Mouse (Mus musculus): ENCODE results near the gene Fam78a. TPM values are rescaled to one million over a fixed set of nuclear protein-coding genes. Genes with fewer than 3 reads are reported as not detected.
"Not testable (repeated sequence)": the region's sequence is repeated elsewhere in the genome, so short reads cannot be mapped to it uniquely, and the experiment has no call there.

Fam78a gene
- polyA plus RNA-seq, 1 experiment from 2014 or later = 1.7 TPM

GRCm38 (mm10) chr2:32046009-32046408 lies 38.6 kb downstream of the Fam78a start:
- Histone ChIP-seq H3K4me1 (ENCODE audit: control insufficient read depth, insufficient read depth, low read length) (0 out of 2 replicates have a peak, but pooled peaks cover 3% of the 10 kb centered on the region), H3K4me2 (replicated peaks; ENCODE audit: low read depth, low read length) (no peak overlapping the region), H3K9me3 (ENCODE audit: control insufficient read depth, low read length) (no peaks in the 10 kb centered on the region), H3K27ac (ENCODE audit: low read depth, low read length) (no peak overlapping the region), H3K4me3 (ENCODE audit: low read length) (no peak overlapping the region), H3K27me3 (ENCODE audit: control insufficient read depth, insufficient read depth, low read length) (no peaks in the 10 kb centered on the region), H3K36me3 (ENCODE audit: control insufficient read depth, insufficient read depth, low read length) (peaks cover 75% of the 10 kb centered on the region), H3K9ac (ENCODE audit: low read depth, low read length) (no peak overlapping the region)
- WGBS = 42% methylated on average over 10 of the region's 10 CpGs
- peak; percentile 48; the same call in 1 of the 2 replicates for ATAC-seq (ENCODE audit: low FRiP score, low TSS enrichment)

- no peak overlapping the region for H3K4me2 ChIP-seq (replicated peaks; ENCODE audit: low read depth, low read length)
- H3K27me3 ChIP-seq (ENCODE audit: control insufficient read depth, insufficient read depth, low read length) = no peaks in the 10 kb centered on the region
- H3K27ac ChIP-seq (ENCODE audit: low read depth, low read length) = no peak overlapping the region
- ATAC-seq (ENCODE audit: low FRiP score, low TSS enrichment) = peak; percentile 74
- H3K36me3 ChIP-seq (ENCODE audit: control insufficient read depth, insufficient read depth, low read length) = peaks cover 75% of the 10 kb centered on the region
- H3K4me1 ChIP-seq (ENCODE audit: control insufficient read depth, insufficient read depth, low read length) = 0 out of 2 replicates have a peak, but pooled peaks cover 3% of the 10 kb centered on the region
- H3K9ac ChIP-seq (ENCODE audit: low read depth, low read length) = no peak overlapping the region
- H3K4me3 ChIP-seq (ENCODE audit: low read length) = no peak overlapping the region
- 50% methylated on average over 6 of the region's 6 CpGs for WGBS
- H3K9me3 ChIP-seq (ENCODE audit: control insufficient read depth, low read length) = no peaks in the 10 kb centered on the region
Observed at GRCm38 (mm10) chr2:32045375-32045774, 39.3 kb downstream of the Fam78a start.

- 73% methylated on average over 5 of the region's 5 CpGs for WGBS
Observed at GRCm38 (mm10) chr2:32043836-32044235, 40.8 kb downstream of the Fam78a start.

GRCm38 (mm10) chr2:32041087-32041486 lies 43.6 kb downstream of the Fam78a start:
- no peak overlapping the region for H3K4me3 ChIP-seq (ENCODE audit: low read length)
- no peak overlapping the region for H3K9ac ChIP-seq (ENCODE audit: low read depth, low read length)
- no peaks in the 10 kb centered on the region for H3K27me3 ChIP-seq (ENCODE audit: control insufficient read depth, insufficient read depth, low read length)
- no peak for ATAC-seq (ENCODE audit: low FRiP score, low TSS enrichment)
- H3K4me2 ChIP-seq (replicated peaks; ENCODE audit: low read depth, low read length) = no peak overlapping the region
- no peaks in the 10 kb centered on the region for H3K9me3 ChIP-seq (ENCODE audit: control insufficient read depth, low read length)
- peaks cover 80% of the 10 kb centered on the region for H3K36me3 ChIP-seq (ENCODE audit: control insufficient read depth, insufficient read depth, low read length)
- no peak overlapping the region for H3K27ac ChIP-seq (ENCODE audit: low read depth, low read length)
- 97% methylated on average over 2 of the region's 2 CpGs for WGBS
- H3K4me1 ChIP-seq (ENCODE audit: control insufficient read depth, insufficient read depth, low read length) = 0 out of 2 replicates have a peak, but pooled peaks cover 2% of the 10 kb centered on the region

More at GRCm38 (mm10) chr2:32043836-32044235, 40.8 kb downstream of the Fam78a start:
- Histone ChIP-seq H3K36me3 (ENCODE audit: control insufficient read depth, insufficient read depth, low read length) (peaks cover 77% of the 10 kb centered on the region), H3K4me1 (ENCODE audit: control insufficient read depth, insufficient read depth, low read length) (0 out of 2 replicates have a peak, but pooled peaks cover 3% of the 10 kb centered on the region), H3K9ac (ENCODE audit: low read depth, low read length) (no peak overlapping the region), H3K9me3 (ENCODE audit: control insufficient read depth, low read length) (no peaks in the 10 kb centered on the region), H3K27me3 (ENCODE audit: control insufficient read depth, insufficient read depth, low read length) (no peaks in the 10 kb centered on the region), H3K4me2 (replicated peaks; ENCODE audit: low read depth, low read length) (no peak overlapping the region), H3K4me3 (ENCODE audit: low read length) (no peak overlapping the region), H3K27ac (ENCODE audit: low read depth, low read length) (no peak overlapping the region)
- no peak for ATAC-seq (ENCODE audit: low FRiP score, low TSS enrichment)

GRCm38 (mm10) chr2:32040646-32041045 lies 44.0 kb downstream of the Fam78a start:
- WGBS = 95% methylated on average over 8 of the region's 9 CpGs
- H3K9me3 ChIP-seq (ENCODE audit: control insufficient read depth, low read length); H3K27me3 ChIP-seq (ENCODE audit: control insufficient read depth, insufficient read depth, low read length); ATAC-seq (ENCODE audit: low FRiP score, low TSS enrichment); H3K9ac ChIP-seq (ENCODE audit: low read depth, low read length); H3K4me1 ChIP-seq (ENCODE audit: control insufficient read depth, insufficient read depth, low read length); H3K27ac ChIP-seq (ENCODE audit: low read depth, low read length); H3K4me2 ChIP-seq (replicated peaks; ENCODE audit: low read depth, low read length); H3K4me3 ChIP-seq (ENCODE audit: low read length): not testable (repeated sequence)
- H3K36me3 ChIP-seq (ENCODE audit: control insufficient read depth, insufficient read depth, low read length) = peaks cover 83% of the 10 kb centered on the region

- H3K27ac ChIP-seq (ENCODE audit: low read depth, low read length) = no peak overlapping the region
- no peaks in the 10 kb centered on the region for H3K27me3 ChIP-seq (ENCODE audit: control insufficient read depth, insufficient read depth, low read length)
- no peaks in the 10 kb centered on the region for H3K9me3 ChIP-seq (ENCODE audit: control insufficient read depth, low read length)
- H3K4me3 ChIP-seq (ENCODE audit: low read length) = no peak overlapping the region
- no peak for ATAC-seq (ENCODE audit: low FRiP score, low TSS enrichment)
- H3K36me3 ChIP-seq (ENCODE audit: control insufficient read depth, insufficient read depth, low read length) = peaks cover 89% of the 10 kb centered on the region
- H3K9ac ChIP-seq (ENCODE audit: low read depth, low read length) = no peak overlapping the region
- H3K4me1 ChIP-seq (ENCODE audit: control insufficient read depth, insufficient read depth, low read length) = no peaks in the 10 kb centered on the region
- WGBS = 71% methylated on average over 8 of the region's 8 CpGs
- no peak overlapping the region for H3K4me2 ChIP-seq (replicated peaks; ENCODE audit: low read depth, low read length)
Observed at GRCm38 (mm10) chr2:32038661-32039081, 46.0 kb downstream of the Fam78a start.

GRCm38 (mm10) chr2:32037279-32037858 lies 47.3 kb downstream of the Fam78a start:
- H3K36me3 ChIP-seq (ENCODE audit: control insufficient read depth, insufficient read depth, low read length) = peaks cover 91% of the 10 kb centered on the region
- H3K4me1 ChIP-seq (ENCODE audit: control insufficient read depth, insufficient read depth, low read length) = no peaks in the 10 kb centered on the region
- WGBS = 66% methylated on average over 6 of the region's 6 CpGs
- no peaks in the 10 kb centered on the region for H3K9me3 ChIP-seq (ENCODE audit: control insufficient read depth, low read length)
- H3K27ac ChIP-seq (ENCODE audit: low read depth, low read length) = no peak overlapping the region; the same call in 1 of the 2 replicates
- H3K4me2 ChIP-seq (replicated peaks; ENCODE audit: low read depth, low read length) = no peak overlapping the region
- no peaks in the 10 kb centered on the region for H3K27me3 ChIP-seq (ENCODE audit: control insufficient read depth, insufficient read depth, low read length)
- no peak overlapping the region for H3K9ac ChIP-seq (ENCODE audit: low read depth, low read length)
- no peak overlapping the region for H3K4me3 ChIP-seq (ENCODE audit: low read length)
- no peak for ATAC-seq (ENCODE audit: low FRiP score, low TSS enrichment)

- H3K4me3 ChIP-seq (ENCODE audit: low read length) = no peak overlapping the region
- H3K9me3 ChIP-seq (ENCODE audit: control insufficient read depth, low read length) = no peaks in the 10 kb centered on the region
- no peaks in the 10 kb centered on the region for H3K27me3 ChIP-seq (ENCODE audit: control insufficient read depth, insufficient read depth, low read length)
- H3K4me2 ChIP-seq (replicated peaks; ENCODE audit: low read depth, low read length) = no peak overlapping the region
- ATAC-seq (ENCODE audit: low FRiP score, low TSS enrichment) = no peak
- H3K4me1 ChIP-seq (ENCODE audit: control insufficient read depth, insufficient read depth, low read length) = no peaks in the 10 kb centered on the region
- H3K9ac ChIP-seq (ENCODE audit: low read depth, low read length) = no peak overlapping the region
- no peak overlapping the region for H3K27ac ChIP-seq (ENCODE audit: low read depth, low read length)
- peaks cover 89% of the 10 kb centered on the region for H3K36me3 ChIP-seq (ENCODE audit: control insufficient read depth, insufficient read depth, low read length)
- 94% methylated on average over 6 of the region's 6 CpGs for WGBS
Observed at GRCm38 (mm10) chr2:32034206-32034605, 50.5 kb downstream of the Fam78a start.

GRCm38 (mm10) chr2:32033436-32033835 lies 51.2 kb downstream of the Fam78a start:
- 93% methylated on average over 6 of the region's 6 CpGs for WGBS
- no peaks in the 10 kb centered on the region for H3K9me3 ChIP-seq (ENCODE audit: control insufficient read depth, low read length)
- H3K36me3 ChIP-seq (ENCODE audit: control insufficient read depth, insufficient read depth, low read length) = peaks cover 85% of the 10 kb centered on the region
- no peak overlapping the region for H3K27ac ChIP-seq (ENCODE audit: low read depth, low read length)
- no peak overlapping the region for H3K4me2 ChIP-seq (replicated peaks; ENCODE audit: low read depth, low read length)
- no peak for ATAC-seq (ENCODE audit: low FRiP score, low TSS enrichment)
- no peak overlapping the region for H3K9ac ChIP-seq (ENCODE audit: low read depth, low read length)
- no peak overlapping the region for H3K4me3 ChIP-seq (ENCODE audit: low read length)
- no peaks in the 10 kb centered on the region for H3K4me1 ChIP-seq (ENCODE audit: control insufficient read depth, insufficient read depth, low read length)
- no peaks in the 10 kb centered on the region for H3K27me3 ChIP-seq (ENCODE audit: control insufficient read depth, insufficient read depth, low read length)
